Mouse (Mus musculus): ENCODE results near the gene Chst8. TPM values are rescaled to one million over a fixed set of nuclear protein-coding genes. Genes with fewer than 3 reads are reported as not detected.

The Chst8 gene
- polyA plus RNA-seq, 1 experiment from 2014 or later, result 1.3 TPM

DNA sequence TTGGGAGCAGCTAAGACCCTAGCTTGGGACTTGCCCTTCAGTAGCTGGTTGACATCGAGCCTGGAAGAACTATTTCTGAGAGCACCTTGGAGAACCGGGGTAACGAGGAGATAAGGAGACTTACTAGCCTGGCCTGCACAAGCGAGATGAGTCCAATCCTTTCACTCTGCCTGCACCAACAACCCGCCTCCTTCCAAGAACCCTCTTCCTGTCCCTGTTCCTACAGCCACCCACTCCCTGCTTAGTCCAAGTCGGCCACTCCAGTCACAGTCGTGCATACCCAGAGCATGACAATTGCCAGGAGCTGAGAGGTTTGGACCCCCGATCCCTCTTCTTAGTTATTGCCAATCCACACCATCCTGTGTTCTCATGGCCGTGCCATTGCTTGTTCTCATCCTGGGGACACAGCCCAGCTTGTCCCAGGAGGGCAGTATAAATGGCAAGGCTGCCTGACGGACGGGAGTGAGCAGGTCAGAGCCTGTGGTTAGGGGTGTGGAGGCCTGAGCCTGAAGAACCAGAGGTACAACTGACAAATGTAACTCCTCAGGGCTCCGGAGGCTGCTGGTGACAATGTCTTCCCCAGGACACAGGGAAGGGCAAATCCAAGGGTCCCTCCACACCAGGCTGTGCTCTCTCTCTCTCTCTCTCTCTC lies 166.2 kb downstream of the Chst8 start:
- DNase-seq (ENCODE audit: low spot score), result no peak
- WGBS, result 74% methylated on average over 12 of the region's 12 CpGs
- H3K4me3 ChIP-seq (ENCODE audit: low read depth, low read length), result no peak overlapping the region
- peaks cover 8% of the 10 kb centered on the region; the same call in 1 of the 2 replicates for H3K36me3 ChIP-seq (ENCODE audit: control insufficient read depth, insufficient read depth, low read length)
- no peaks in the 10 kb centered on the region for H3K9me3 ChIP-seq (ENCODE audit: control insufficient read depth, low read length)
- no peaks in the 10 kb centered on the region for H3K27me3 ChIP-seq (ENCODE audit: control insufficient read depth, insufficient read depth, low read length)
- no peak for TF ChIP-seq EP300 (optimal IDR thresholded peaks at IDR 0.05)
- no peak for TF ChIP-seq CTCF (IDR thresholded peaks at IDR 0.05; ENCODE audit: low read depth)
- H3K27ac ChIP-seq (replicated peaks), result peak overlapping the region; percentile 71
- H3K9ac ChIP-seq (ENCODE audit: low read length), result no peak overlapping the region
- no peak for ATAC-seq (ENCODE audit: low FRiP score, low TSS enrichment)
- H3K4me2 ChIP-seq (replicated peaks; ENCODE audit: low read depth), result no peak overlapping the region
- H3K4me1 ChIP-seq (replicated peaks; ENCODE audit: control insufficient read depth, insufficient read depth), result no peaks in the 10 kb centered on the region

DNA sequence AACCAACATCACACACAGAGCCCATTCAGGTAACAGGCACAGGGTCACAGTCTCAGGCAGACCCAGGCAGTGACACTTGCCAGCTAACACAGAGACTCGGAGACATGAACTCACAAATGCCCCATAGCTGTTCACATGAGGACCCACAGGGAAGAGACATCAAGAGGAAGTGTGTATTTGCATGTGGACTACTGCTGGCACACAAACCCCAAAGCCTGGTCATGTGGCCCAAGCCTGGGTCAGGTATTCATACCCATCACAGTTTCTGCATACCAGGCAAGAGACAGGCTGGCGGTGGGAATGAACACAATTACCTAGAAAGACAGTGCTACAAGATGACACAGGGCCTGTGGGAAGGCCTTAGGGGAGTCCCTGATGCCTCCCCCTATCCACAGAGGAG lies 166.9 kb downstream of the Chst8 start:
- H3K4me3 ChIP-seq (ENCODE audit: low read depth, low read length), result no peak overlapping the region
- TF ChIP-seq CTCF (IDR thresholded peaks at IDR 0.05; ENCODE audit: low read depth) (no peak), EP300 (optimal IDR thresholded peaks at IDR 0.05) (no peak)
- H3K4me2 ChIP-seq (replicated peaks; ENCODE audit: low read depth), result no peak overlapping the region
- no peaks in the 10 kb centered on the region for H3K27me3 ChIP-seq (ENCODE audit: control insufficient read depth, insufficient read depth, low read length)
- peaks cover 8% of the 10 kb centered on the region; the same call in 1 of the 2 replicates for H3K36me3 ChIP-seq (ENCODE audit: control insufficient read depth, insufficient read depth, low read length)
- WGBS, result 85% methylated on average over 2 of the region's 2 CpGs
- H3K9me3 ChIP-seq (ENCODE audit: control insufficient read depth, low read length), result no peaks in the 10 kb centered on the region
- H3K27ac ChIP-seq (replicated peaks), result peak overlapping the region; percentile 36
- ATAC-seq (ENCODE audit: low FRiP score, low TSS enrichment) (no peak), DNase-seq (ENCODE audit: low spot score) (no peak)
- no peaks in the 10 kb centered on the region for H3K4me1 ChIP-seq (replicated peaks; ENCODE audit: control insufficient read depth, insufficient read depth)
- H3K9ac ChIP-seq (ENCODE audit: low read length), result no peak overlapping the region

DNA sequence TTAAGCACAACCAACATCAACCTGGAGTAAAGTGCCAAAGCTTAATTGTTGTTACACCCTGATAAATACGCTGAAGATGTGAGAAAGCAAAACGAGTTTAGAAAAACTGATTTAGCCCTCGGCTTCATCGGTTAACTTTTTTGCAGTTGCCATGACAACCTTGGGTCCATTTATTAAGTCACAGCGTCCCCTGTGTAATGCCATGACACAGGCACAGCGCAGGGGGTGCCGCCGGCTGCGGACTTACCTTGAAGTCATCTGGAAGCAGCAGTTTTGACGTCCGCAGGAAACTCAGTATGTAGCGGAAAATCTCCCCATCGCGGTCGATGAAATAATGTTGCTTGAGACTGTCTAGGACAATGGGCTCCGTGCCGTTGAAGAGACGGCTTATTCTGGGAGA lies 167.9 kb downstream of the Chst8 start:
- no peaks in the 10 kb centered on the region for H3K9me3 ChIP-seq (ENCODE audit: control insufficient read depth, low read length)
- DNase-seq (ENCODE audit: low spot score), result no peak
- no peak for TF ChIP-seq CTCF (IDR thresholded peaks at IDR 0.05; ENCODE audit: low read depth)
- no peak for TF ChIP-seq EP300 (optimal IDR thresholded peaks at IDR 0.05)
- ATAC-seq (ENCODE audit: low FRiP score, low TSS enrichment), result no peak
- H3K27ac ChIP-seq (replicated peaks), result no peak overlapping the region
- no peak overlapping the region for H3K9ac ChIP-seq (ENCODE audit: low read length)
- H3K27me3 ChIP-seq (ENCODE audit: control insufficient read depth, insufficient read depth, low read length), result no peaks in the 10 kb centered on the region
- H3K4me1 ChIP-seq (replicated peaks; ENCODE audit: control insufficient read depth, insufficient read depth), result no peaks in the 10 kb centered on the region
- H3K36me3 ChIP-seq (ENCODE audit: control insufficient read depth, insufficient read depth, low read length), result peaks cover 9% of the 10 kb centered on the region; the same call in 1 of the 2 replicates
- no peak overlapping the region for H3K4me3 ChIP-seq (ENCODE audit: low read depth, low read length)
- 84% methylated on average over 18 of the region's 18 CpGs for WGBS
- no peak overlapping the region for H3K4me2 ChIP-seq (replicated peaks; ENCODE audit: low read depth)

DNA sequence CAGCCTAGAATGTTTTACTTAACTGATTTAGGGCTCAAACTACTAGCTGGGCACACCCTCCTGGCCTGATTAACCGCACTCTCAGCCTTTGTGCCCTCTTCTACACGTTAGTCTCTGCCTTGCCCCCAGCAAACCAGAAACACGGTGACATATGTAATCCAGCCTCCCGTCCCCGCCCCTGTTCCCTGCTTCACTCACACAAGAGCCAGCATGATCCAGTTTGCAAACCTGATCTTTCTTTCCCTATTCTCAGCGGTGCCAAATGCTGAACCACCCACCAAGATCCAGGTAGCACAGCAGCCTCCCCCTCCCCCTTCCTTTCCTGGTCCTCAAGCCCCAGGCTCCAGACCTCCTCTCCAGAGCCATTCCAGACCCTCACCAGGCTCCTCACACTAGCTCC lies 169.2 kb downstream of the Chst8 start:
- peak; percentile 20 for DNase-seq (ENCODE audit: low spot score)
- peaks cover 9% of the 10 kb centered on the region; the same call in 1 of the 2 replicates for H3K36me3 ChIP-seq (ENCODE audit: control insufficient read depth, insufficient read depth, low read length)

DNA sequence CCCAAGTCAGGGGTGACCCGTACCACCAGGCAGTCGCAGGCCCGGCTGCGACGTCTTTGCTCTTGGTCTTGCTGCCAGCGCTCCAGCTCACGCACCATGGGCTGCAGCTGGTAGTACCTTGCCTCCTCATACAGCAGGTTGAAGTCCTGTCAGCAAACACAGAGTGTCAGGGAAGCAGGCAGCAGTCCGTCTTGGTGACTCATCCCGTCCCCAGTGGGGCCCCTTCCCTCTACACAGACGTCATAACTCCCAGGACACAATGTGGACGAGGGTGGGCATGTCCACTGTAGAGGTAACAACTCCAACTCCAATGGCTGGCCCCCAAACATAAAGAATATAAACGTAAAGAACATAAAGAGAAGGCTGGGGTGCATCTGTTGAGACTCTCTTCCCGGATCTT lies 170.5 kb downstream of the Chst8 start:
- Histone ChIP-seq H3K9ac (ENCODE audit: low read length) (no peak overlapping the region), H3K27me3 (ENCODE audit: control insufficient read depth, insufficient read depth, low read length) (no peaks in the 10 kb centered on the region), H3K27ac (replicated peaks) (no peak overlapping the region), H3K4me1 (replicated peaks; ENCODE audit: control insufficient read depth, insufficient read depth) (no peaks in the 10 kb centered on the region), H3K36me3 (ENCODE audit: control insufficient read depth, insufficient read depth, low read length) (peaks cover 9% of the 10 kb centered on the region; the same call in 1 of the 2 replicates), H3K4me3 (ENCODE audit: low read depth, low read length) (no peak overlapping the region), H3K9me3 (ENCODE audit: control insufficient read depth, low read length) (no peaks in the 10 kb centered on the region), H3K4me2 (replicated peaks; ENCODE audit: low read depth) (no peak overlapping the region)
- 73% methylated on average over 13 of the region's 13 CpGs for WGBS
- DNase-seq (ENCODE audit: low spot score) (no peak), ATAC-seq (ENCODE audit: low FRiP score, low TSS enrichment) (no peak)
- TF ChIP-seq CTCF (IDR thresholded peaks at IDR 0.05; ENCODE audit: low read depth) (no peak), EP300 (optimal IDR thresholded peaks at IDR 0.05) (no peak)

More for the DNA sequence above, 169.2 kb downstream of the Chst8 start:
- TF ChIP-seq EP300 (optimal IDR thresholded peaks at IDR 0.05), result no peak
- TF ChIP-seq CTCF (IDR thresholded peaks at IDR 0.05; ENCODE audit: low read depth), result no peak
- 54% methylated on average over 6 of the region's 6 CpGs for WGBS
- Histone ChIP-seq H3K4me3 (ENCODE audit: low read depth, low read length) (no peak overlapping the region), H3K4me2 (replicated peaks; ENCODE audit: low read depth) (no peak overlapping the region), H3K9ac (ENCODE audit: low read length) (no peak overlapping the region), H3K27me3 (ENCODE audit: control insufficient read depth, insufficient read depth, low read length) (no peaks in the 10 kb centered on the region), H3K27ac (replicated peaks) (peak overlapping the region; percentile 61), H3K4me1 (replicated peaks; ENCODE audit: control insufficient read depth, insufficient read depth) (no peaks in the 10 kb centered on the region), H3K9me3 (ENCODE audit: control insufficient read depth, low read length) (no peaks in the 10 kb centered on the region)
- ATAC-seq (ENCODE audit: low FRiP score, low TSS enrichment), result peak; percentile 45; the same call in 1 of the 2 replicates

DNA sequence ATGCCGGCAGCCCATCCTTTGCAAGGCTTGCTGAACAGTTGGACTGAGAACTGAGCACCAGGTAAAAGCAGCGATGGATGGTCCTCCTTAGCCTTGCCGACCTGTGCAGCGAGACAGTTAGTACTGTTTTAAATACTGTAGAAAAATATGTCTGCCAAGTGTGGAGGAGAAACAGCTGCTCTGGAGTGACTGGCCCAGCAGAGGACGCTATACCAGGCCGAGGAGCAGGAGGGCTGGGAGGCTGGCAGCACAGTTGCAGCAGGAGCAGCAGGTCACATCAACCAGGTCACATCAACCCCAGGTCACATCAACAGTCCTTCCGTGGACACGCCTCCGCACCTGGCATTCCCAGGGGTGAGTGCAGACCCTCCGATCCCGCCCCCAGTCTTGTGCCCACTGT lies 172.7 kb downstream of the Chst8 start:
- Histone ChIP-seq H3K9me3 (ENCODE audit: control insufficient read depth, low read length) (no peaks in the 10 kb centered on the region), H3K4me2 (replicated peaks; ENCODE audit: low read depth) (no peak overlapping the region), H3K27me3 (ENCODE audit: control insufficient read depth, insufficient read depth, low read length) (no peaks in the 10 kb centered on the region), H3K27ac (replicated peaks) (no peak overlapping the region), H3K4me1 (replicated peaks; ENCODE audit: control insufficient read depth, insufficient read depth) (no peaks in the 10 kb centered on the region), H3K9ac (ENCODE audit: low read length) (no peak overlapping the region), H3K36me3 (ENCODE audit: control insufficient read depth, insufficient read depth, low read length) (peaks cover 8% of the 10 kb centered on the region; the same call in 1 of the 2 replicates), H3K4me3 (ENCODE audit: low read depth, low read length) (no peak overlapping the region)
- DNase-seq (ENCODE audit: low spot score), result no peak
- no peak for ATAC-seq (ENCODE audit: low FRiP score, low TSS enrichment)
- TF ChIP-seq CTCF (IDR thresholded peaks at IDR 0.05; ENCODE audit: low read depth) (peak; percentile 27; the same call in 1 of the 2 replicates), EP300 (optimal IDR thresholded peaks at IDR 0.05) (no peak)
- WGBS, result 77% methylated on average over 11 of the region's 11 CpGs

Measured in stomach, postnatal 0 days (tissue).